Comparison of ENCODE assay signal across 17 mouse cellular contexts in the genomic region with DNA sequence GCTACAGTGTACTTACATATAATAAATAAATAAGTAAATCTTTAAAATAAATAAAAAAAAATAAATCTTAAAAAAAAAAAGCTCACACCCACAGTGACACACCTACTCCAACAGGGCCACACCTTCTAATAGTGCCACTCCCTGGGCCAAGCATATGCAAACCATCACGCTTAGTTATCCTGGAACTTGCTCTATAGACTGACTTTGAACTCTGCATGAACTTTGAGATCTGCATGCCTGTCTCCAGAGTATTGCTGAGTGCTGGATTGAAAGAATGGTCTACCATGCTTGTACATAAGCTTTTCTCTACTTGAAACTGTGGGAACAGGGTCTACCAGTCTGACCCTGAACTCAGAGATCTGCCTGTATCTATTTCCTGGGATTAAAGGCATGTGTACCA.
"Had no signal": no experiment of that assay in that cellular context is flagged by ENCODE, and none has a peak within 500 bp of the region (broad histone marks: within the 10 kb centered on the region; RNA-seq: fewer than 3 reads in every experiment).

No protein-coding gene starts in this region.

- H3K9me3 ChIP-seq: lung, embryonic 15.5 days; midbrain, embryonic 10.5 days; midbrain, embryonic 12.5 days; neural tube, embryonic 12.5 days had no signal

- H3K27ac ChIP-seq: lung, embryonic 15.5 days; midbrain, embryonic 10.5 days; midbrain, embryonic 12.5 days; neural tube, embryonic 12.5 days had no signal

- H3K4me3 ChIP-seq: lung, embryonic 15.5 days; midbrain, embryonic 10.5 days; midbrain, embryonic 12.5 days; myocyte; neural tube, embryonic 12.5 days had no signal

- ATAC-seq: liver, postnatal 0 days; lung, postnatal 0 days; midbrain, embryonic 16.5 days had no signal

- DNase-seq: liver, postnatal 0 days; lung, adult 2 months; lung, postnatal 14 days; lung, postnatal 4 days; midbrain, embryonic 14.5 days; right cerebral cortex, postnatal 14 days; spleen, adult 18-20 months; thymus, adult 18-20 months; thymus, postnatal 14 days; thymus, postnatal 36 days had no signal

- H3K4me2 ChIP-seq: lung, embryonic 15.5 days; midbrain, embryonic 12.5 days; neural tube, embryonic 12.5 days had no signal

- H3K27me3 ChIP-seq: lung, embryonic 15.5 days; midbrain, embryonic 12.5 days; neural tube, embryonic 12.5 days had no signal

- H3K36me3 ChIP-seq: lung, embryonic 15.5 days; midbrain, embryonic 10.5 days; midbrain, embryonic 12.5 days; neural tube, embryonic 12.5 days had no signal

- H3K9ac ChIP-seq: liver, postnatal 0 days; lung, embryonic 15.5 days; midbrain, embryonic 12.5 days; neural tube, embryonic 12.5 days had no signal
